ENCODE assay signal across 23 mouse cellular contexts in the genomic region with DNA sequence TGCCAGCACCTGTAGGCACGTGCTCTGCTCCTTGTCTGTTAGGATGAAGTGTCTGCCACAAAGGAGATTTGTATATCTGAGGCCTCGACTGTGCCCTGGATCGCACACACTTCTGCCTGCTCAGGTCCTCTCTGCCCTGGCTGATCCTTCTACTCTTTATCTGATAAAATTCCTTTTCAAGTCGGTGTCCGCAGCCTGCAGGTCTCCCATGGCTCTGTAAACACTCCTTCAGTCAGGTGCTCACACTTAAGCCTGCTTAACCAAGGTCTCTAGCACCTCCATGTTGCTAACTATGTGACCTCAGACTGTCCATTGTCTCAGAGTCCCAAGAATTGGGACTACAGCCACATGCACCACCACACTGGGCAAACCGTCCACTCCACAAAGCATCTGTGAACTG. TPM values are rescaled to one million over a fixed set of nuclear protein-coding genes. Genes with fewer than 3 reads are reported as not detected.
DNase-seq lines count a peak whose midpoint lies in the region; ATAC-seq and TF ChIP-seq lines count a peak whose summit lies in the region.
"Had no signal": no experiment of that assay in that cellular context is flagged by ENCODE, and none has a peak within 500 bp of the region (broad histone marks: within the 10 kb centered on the region; RNA-seq: fewer than 3 reads in every experiment).

No protein-coding gene starts in this region.

- H3K4me1 ChIP-seq in lung, adult 2 months (ENCODE audit: control insufficient read depth, insufficient read depth, low read length), result no peaks in the 10 kb centered on the region
- no peaks in the 10 kb centered on the region for H3K4me1 ChIP-seq in stomach, embryonic 16.5 days (ENCODE audit: control insufficient read depth, insufficient read depth, low read length)
- H3K4me1 ChIP-seq in stomach, postnatal 0 days (replicated peaks; ENCODE audit: control insufficient read depth, insufficient read depth), result no peaks in the 10 kb centered on the region
- H3K4me1 ChIP-seq in lung, postnatal 0 days (ENCODE audit: insufficient read depth, low read depth, low read length), result no peaks in the 10 kb centered on the region
- H3K4me1 ChIP-seq: forebrain, embryonic 10.5 days; forebrain, embryonic 13.5 days; heart, embryonic 10.5 days; heart, embryonic 13.5 days; hindbrain, embryonic 12.5 days; hindbrain, embryonic 15.5 days had no signal

- no peaks in the 10 kb centered on the region for H3K9me3 ChIP-seq in stomach, embryonic 16.5 days (replicated peaks; ENCODE audit: control insufficient read depth, low read length)
- no peaks in the 10 kb centered on the region for H3K9me3 ChIP-seq in stomach, postnatal 0 days (ENCODE audit: control insufficient read depth, low read length)
- no peaks in the 10 kb centered on the region for H3K9me3 ChIP-seq in lung, postnatal 0 days (ENCODE audit: low read length)
- H3K9me3 ChIP-seq: forebrain, embryonic 10.5 days; forebrain, embryonic 13.5 days; heart, embryonic 10.5 days; heart, embryonic 13.5 days; hindbrain, embryonic 12.5 days; hindbrain, embryonic 15.5 days had no signal

- TF ChIP-seq POLR2A in lung, adult 2 months (IDR thresholded peaks at IDR 0.05; ENCODE audit: borderline replicate concordance, extremely low read depth, low read depth, low read length), result no peak

- H3K9ac ChIP-seq in stomach, embryonic 16.5 days (ENCODE audit: low read length), result no peak overlapping the region
- no peak overlapping the region for H3K9ac ChIP-seq in stomach, postnatal 0 days (ENCODE audit: low read length)
- H3K9ac ChIP-seq in lung, postnatal 0 days (replicated peaks; ENCODE audit: low read depth), result no peak overlapping the region
- H3K9ac ChIP-seq: forebrain, embryonic 13.5 days; heart, embryonic 13.5 days; hindbrain, embryonic 12.5 days; hindbrain, embryonic 15.5 days had no signal

- no peak overlapping the region for H3K27ac ChIP-seq in stomach, embryonic 16.5 days (ENCODE audit: low read length)
- no peak overlapping the region for H3K27ac ChIP-seq in stomach, postnatal 0 days (replicated peaks)
- no peak overlapping the region for H3K27ac ChIP-seq in lung, postnatal 0 days (ENCODE audit: low read length)
- H3K27ac ChIP-seq: forebrain, embryonic 10.5 days; forebrain, embryonic 13.5 days; heart, adult 2 months; heart, embryonic 10.5 days; heart, embryonic 13.5 days; hindbrain, embryonic 12.5 days; hindbrain, embryonic 15.5 days had no signal

- no peak overlapping the region for H3K4me3 ChIP-seq in lung, adult 2 months (replicated peaks; ENCODE audit: extremely low read depth, low read depth, low read length)
- no peak overlapping the region for H3K4me3 ChIP-seq in stomach, embryonic 16.5 days (replicated peaks; ENCODE audit: low read length)
- no peak overlapping the region for H3K4me3 ChIP-seq in stomach, postnatal 0 days (ENCODE audit: low read depth, low read length)
- H3K4me3 ChIP-seq in lung, postnatal 0 days (ENCODE audit: low read depth, low read length), result no peak overlapping the region
- H3K4me3 ChIP-seq: forebrain, embryonic 10.5 days; forebrain, embryonic 13.5 days; heart, adult 2 months; heart, embryonic 10.5 days; heart, embryonic 13.5 days; hindbrain, embryonic 12.5 days; hindbrain, embryonic 15.5 days had no signal

- 0 out of 2 replicates have a peak, but pooled peaks cover 4% of the 10 kb centered on the region for H3K36me3 ChIP-seq in stomach, embryonic 16.5 days (ENCODE audit: control insufficient read depth, insufficient read depth, low read length)
- H3K36me3 ChIP-seq in stomach, postnatal 0 days (ENCODE audit: control insufficient read depth, insufficient read depth, low read length), result no peaks in the 10 kb centered on the region; the same call in 1 of the 2 replicates
- no peaks in the 10 kb centered on the region for H3K36me3 ChIP-seq in lung, postnatal 0 days (ENCODE audit: insufficient read depth, low read length)

- peak; percentile 37; the same call in 1 of the 2 replicates for ATAC-seq in stomach, embryonic 16.5 days (ENCODE audit: insufficient read depth, low FRiP score)
- no peak for ATAC-seq in stomach, postnatal 0 days (ENCODE audit: low FRiP score, low TSS enrichment)
- peak; percentile 83 for ATAC-seq in lung, postnatal 0 days
- ATAC-seq: activated CD4-positive, CD25-positive, alpha-beta regulatory T cell, adult 4 months; CD4-positive, CD25-positive, alpha-beta regulatory T cell, adult 4 months; forebrain, embryonic 13.5 days; forebrain, embryonic 16.5 days had no signal

- no peak for TF ChIP-seq CTCF in lung, adult 2 months (IDR thresholded peaks at IDR 0.05; ENCODE audit: insufficient read depth, low read length)
- TF ChIP-seq CTCF in stomach, postnatal 0 days (IDR thresholded peaks at IDR 0.05; ENCODE audit: low read depth), result no peak
- TF ChIP-seq CTCF in lung, postnatal 0 days (IDR thresholded peaks at IDR 0.05), result no peak

- WGBS in lung, adult 2 months, result 62% methylated on average over 6 of the region's 6 CpGs
- 54% methylated on average over 6 of the region's 6 CpGs for WGBS in stomach, embryonic 16.5 days
- WGBS in stomach, postnatal 0 days, result 56% methylated on average over 6 of the region's 6 CpGs
- 50% methylated on average over 6 of the region's 6 CpGs for WGBS in lung, postnatal 0 days

- DNase-seq in lung, adult 2 months, result peak; percentile 24
- no peak for DNase-seq in lung, postnatal 25 days (ENCODE audit: low spot score)
- DNase-seq in stomach, postnatal 0 days (ENCODE audit: low spot score), result no peak
- DNase-seq in lung, postnatal 0 days (ENCODE audit: low spot score), result peak; percentile 57
- peak; percentile 51 for DNase-seq in yolk sac, embryonic 10.5 days (ENCODE audit: low spot score)
- no peak for DNase-seq in gastrocnemius, postnatal 36 days
- DNase-seq: adrenal gland, postnatal 10 days; adrenal gland, postnatal 36 days; cerebellum, adult 18-20 months; cerebellum, adult 9-10 months; cerebellum, postnatal 14 days; gastrocnemius, postnatal 14 days; heart, adult 2 months had no signal

- intact Hi-C loops in gastrocnemius, postnatal 36 days (cut with DNase I), result no loop called here

- no peak overlapping the region for H3K4me2 ChIP-seq in stomach, embryonic 16.5 days (ENCODE audit: low read depth, low read length)
- H3K4me2 ChIP-seq in stomach, postnatal 0 days (replicated peaks; ENCODE audit: low read depth), result no peak overlapping the region
- H3K4me2 ChIP-seq in lung, postnatal 0 days (replicated peaks; ENCODE audit: low read depth, low read length), result no peak overlapping the region
- H3K4me2 ChIP-seq: forebrain, embryonic 13.5 days; heart, embryonic 13.5 days; hindbrain, embryonic 12.5 days; hindbrain, embryonic 15.5 days had no signal

- H3K27me3 ChIP-seq in stomach, embryonic 16.5 days (ENCODE audit: control insufficient read depth, insufficient read depth, low read length), result no peaks in the 10 kb centered on the region
- H3K27me3 ChIP-seq in stomach, postnatal 0 days (ENCODE audit: control insufficient read depth, insufficient read depth, low read length), result no peaks in the 10 kb centered on the region
- H3K27me3 ChIP-seq in lung, postnatal 0 days (replicated peaks; ENCODE audit: insufficient read depth, low read length), result no peaks in the 10 kb centered on the region
- H3K27me3 ChIP-seq: forebrain, embryonic 13.5 days; heart, embryonic 13.5 days; hindbrain, embryonic 12.5 days; hindbrain, embryonic 15.5 days had no signal

- TF ChIP-seq EP300 in stomach, postnatal 0 days (optimal IDR thresholded peaks at IDR 0.05), result no peak
- no peak for TF ChIP-seq EP300 in lung, postnatal 0 days (IDR thresholded peaks at IDR 0.05)

RNA-seq across cellular contexts. Expression of gene Nemp2, which starts 9.8 kb away (rescaled TPM):
- 5.9 and 12.6 TPM in 2 replicates for polyA plus RNA-seq in lung, adult 2 months (2012; rRNA removed)
- 8.4 and 9.1 TPM in 2 replicates for polyA plus RNA-seq in stomach, embryonic 16.5 days (2015; fragmentation: Nextera tagmentation; extraction: Ambion mirVana)
- 2.4 and 2.9 TPM in 2 replicates for polyA plus RNA-seq in stomach, postnatal 0 days (2015; fragmentation: Nextera tagmentation; extraction: Ambion mirVana)
- polyA plus RNA-seq in lung, postnatal 0 days (2015; fragmentation: Nextera tagmentation; extraction: Ambion mirVana), result 3.3 and 3.5 TPM in 2 replicates
- under 1 TPM; 0.26 to 0.39 TPM for total RNA-seq in gastrocnemius, postnatal 36 days (2021)

Comparison
In these comparisons a context has a peak if more than half of its experiments do, and no peak if none do; other contexts are left out.
1. DNase-seq: peak in lung, adult 2 months (single experiment), lung, postnatal 0 days (single experiment) and yolk sac, embryonic 10.5 days (single experiment); none in lung, postnatal 25 days (single experiment), stomach, postnatal 0 days (single experiment) and gastrocnemius, postnatal 36 days (0 of 2).